Mouse (Mus musculus): Measurements from ENCODE around the gene Apon. TPM values are rescaled to one million over a fixed set of nuclear protein-coding genes. Genes with fewer than 3 reads are reported as not detected.
"Not testable (repeated sequence)": the region's sequence is repeated elsewhere in the genome, so short reads cannot be mapped to it uniquely, and the experiment has no call there.

The Apon gene
- polyA plus RNA-seq, 1 experiment, result 0.16 TPM

DNA sequence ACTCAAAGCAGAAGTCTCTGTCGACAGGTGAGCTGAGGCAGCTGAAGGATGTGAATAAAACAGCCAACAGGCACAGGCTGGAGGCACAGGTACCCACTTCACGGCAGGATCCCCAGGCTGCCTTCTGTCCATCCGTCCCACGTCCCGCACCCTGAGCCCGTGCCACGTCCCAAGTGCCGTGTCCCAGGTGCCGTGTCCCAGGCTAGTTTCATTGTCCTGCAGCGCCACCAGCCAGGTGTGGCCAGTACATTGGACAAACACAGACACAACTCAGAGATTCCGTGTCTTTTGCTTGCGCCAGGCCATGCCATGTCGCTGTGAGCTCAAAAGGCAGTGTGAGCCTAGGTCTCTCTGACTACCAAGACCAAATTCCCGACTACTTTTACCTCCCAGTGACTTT, 27.8 kb downstream of the Apon start:
- TF ChIP-seq USF1 (IDR thresholded peaks at IDR 0.05; ENCODE audit: low read depth) (no peak), MAX (IDR thresholded peaks at IDR 0.05) (no peak), CEBPB (IDR thresholded peaks at IDR 0.05; ENCODE audit: low read depth) (no peak), MYOD1 (IDR thresholded peaks at IDR 0.05; ENCODE audit: control insufficient read depth, insufficient read length, low read depth) (no peak), MYOG (IDR thresholded peaks at IDR 0.05; ENCODE audit: control insufficient read depth, extremely low read depth, insufficient read length) (no peak), CTCF (IDR thresholded peaks at IDR 0.05; ENCODE audit: control insufficient read depth, insufficient read depth, insufficient read length) (no peak), FOSL1 (IDR thresholded peaks at IDR 0.05; ENCODE audit: insufficient read depth, low read length, poor library complexity, severe bottlenecking) (no peak)
- no peaks in the 10 kb centered on the region for H3K79me3 ChIP-seq (ENCODE audit: low read depth)
- H3ac ChIP-seq (ENCODE audit: control insufficient read depth, insufficient read length, low read depth), result no peak overlapping the region
- no peaks in the 10 kb centered on the region for H3K27me3 ChIP-seq (ENCODE audit: control insufficient read depth, insufficient read depth, insufficient read length)
- peaks cover 26% of the 10 kb centered on the region for H3K36me3 ChIP-seq (ENCODE audit: control insufficient read depth, insufficient read depth)
- H3K79me2 ChIP-seq (ENCODE audit: control insufficient read depth, insufficient read depth), result no peaks in the 10 kb centered on the region
- no peak overlapping the region for H3K4me3 ChIP-seq (ENCODE audit: insufficient read depth, poor library complexity, severe bottlenecking)

DNA sequence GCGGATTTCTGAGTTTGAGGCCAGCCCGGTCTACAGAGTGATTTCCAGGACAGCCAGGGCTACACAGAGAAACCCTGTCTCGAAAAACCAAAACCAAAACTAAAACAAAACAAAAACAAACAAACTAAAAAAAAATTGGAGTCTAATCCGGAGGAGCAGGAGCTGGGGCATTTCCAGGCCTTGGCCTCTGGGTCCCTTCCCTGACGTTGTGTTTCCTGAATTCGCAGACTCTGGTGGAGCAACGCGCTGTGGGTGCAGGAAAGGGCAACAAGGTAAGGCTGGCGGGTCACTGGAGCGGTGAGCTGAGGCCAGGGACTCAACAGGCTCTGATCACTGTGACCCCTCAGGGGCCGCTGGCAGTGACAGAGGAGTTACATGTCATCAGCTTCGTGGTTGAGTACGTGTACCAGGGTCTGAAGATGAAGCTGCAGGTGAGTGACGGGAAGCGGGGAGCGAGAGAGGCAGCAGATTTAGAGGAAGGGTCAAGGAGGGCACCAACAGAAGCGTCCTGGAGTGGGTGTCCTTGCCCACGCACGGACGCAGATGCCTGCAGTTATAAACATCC, 29.1 kb downstream of the Apon start:
- peaks cover 26% of the 10 kb centered on the region for H3K36me3 ChIP-seq (ENCODE audit: control insufficient read depth, insufficient read depth)
- no peak overlapping the region for H3ac ChIP-seq (ENCODE audit: control insufficient read depth, insufficient read length, low read depth)
- H3K79me2 ChIP-seq (ENCODE audit: control insufficient read depth, insufficient read depth), result no peaks in the 10 kb centered on the region
- no peaks in the 10 kb centered on the region for H3K79me3 ChIP-seq (ENCODE audit: low read depth)
- no peaks in the 10 kb centered on the region for H3K27me3 ChIP-seq (ENCODE audit: control insufficient read depth, insufficient read depth, insufficient read length)
- TF ChIP-seq USF1 (IDR thresholded peaks at IDR 0.05; ENCODE audit: low read depth) (no peak), MYOG (IDR thresholded peaks at IDR 0.05; ENCODE audit: control insufficient read depth, extremely low read depth, insufficient read length) (no peak), MAX (IDR thresholded peaks at IDR 0.05) (no peak)
- H3K4me3 ChIP-seq (ENCODE audit: insufficient read depth, poor library complexity, severe bottlenecking), result no peak overlapping the region

DNA sequence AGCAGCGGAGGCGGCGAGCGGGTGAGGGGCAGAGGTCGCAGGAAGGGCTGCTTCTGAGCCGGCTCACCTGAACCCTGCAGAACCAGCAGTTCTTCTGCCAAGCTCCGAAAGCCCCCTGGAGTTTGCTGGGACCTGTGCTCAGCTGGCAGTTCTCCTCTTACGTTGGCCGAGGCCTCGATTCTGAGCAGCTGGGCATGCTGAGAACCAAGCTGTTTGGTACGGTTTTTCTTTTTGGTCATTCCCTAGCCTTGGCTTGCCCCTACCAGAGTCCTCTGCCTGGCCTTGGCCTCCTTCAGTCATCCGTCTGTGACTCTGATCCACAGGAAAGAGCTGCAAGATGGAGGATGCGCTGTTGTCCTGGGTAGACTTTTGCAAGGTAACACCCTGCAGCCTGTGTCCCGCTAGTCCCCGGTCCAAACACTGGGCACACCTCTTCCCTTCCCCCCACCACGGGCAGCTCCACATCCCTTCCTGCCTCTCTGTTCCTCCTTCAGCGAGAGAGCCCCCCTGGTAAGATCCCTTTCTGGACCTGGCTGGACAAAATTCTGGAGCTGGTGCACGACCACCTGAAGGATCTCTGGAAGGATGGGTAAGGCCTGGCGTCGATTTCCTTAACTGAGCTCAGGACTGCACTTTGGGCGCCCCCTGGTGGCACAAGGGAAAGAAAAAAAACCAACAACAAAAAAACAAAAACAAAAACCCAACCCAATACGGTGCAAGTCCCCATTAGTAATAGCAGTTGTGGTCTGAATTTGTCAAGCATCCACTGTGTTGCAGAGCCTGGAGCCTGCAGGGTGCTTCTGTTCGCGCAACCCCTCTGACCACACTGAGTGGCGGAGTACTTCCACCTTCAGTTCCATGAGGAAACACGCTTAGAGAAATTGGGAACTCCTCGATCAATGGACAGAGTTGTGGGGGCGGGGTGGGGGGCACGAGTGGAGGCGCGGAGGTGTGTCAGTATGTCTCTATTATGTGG, 30.0 kb downstream of the Apon start:
- Histone ChIP-seq H3K4me3 (ENCODE audit: insufficient read depth, poor library complexity, severe bottlenecking) (peak overlapping the region; percentile 6), H3ac (ENCODE audit: control insufficient read depth, insufficient read length, low read depth) (no peak overlapping the region), H3K79me2 (ENCODE audit: control insufficient read depth, insufficient read depth) (no peaks in the 10 kb centered on the region), H3K36me3 (ENCODE audit: control insufficient read depth, insufficient read depth) (peaks cover 26% of the 10 kb centered on the region), H3K27me3 (ENCODE audit: control insufficient read depth, insufficient read depth, insufficient read length) (no peaks in the 10 kb centered on the region), H3K79me3 (ENCODE audit: low read depth) (no peaks in the 10 kb centered on the region)
- no peak for TF ChIP-seq MYOD1 (IDR thresholded peaks at IDR 0.05; ENCODE audit: control insufficient read depth, insufficient read length, low read depth)
- no peak for TF ChIP-seq USF1 (IDR thresholded peaks at IDR 0.05; ENCODE audit: low read depth)
- TF ChIP-seq FOSL1 (IDR thresholded peaks at IDR 0.05; ENCODE audit: insufficient read depth, low read length, poor library complexity, severe bottlenecking), result no peak
- TF ChIP-seq MAX (IDR thresholded peaks at IDR 0.05), result no peak
- TF ChIP-seq MYOG (IDR thresholded peaks at IDR 0.05; ENCODE audit: control insufficient read depth, extremely low read depth, insufficient read length), result no peak
- no peak for TF ChIP-seq CTCF (IDR thresholded peaks at IDR 0.05; ENCODE audit: control insufficient read depth, insufficient read depth, insufficient read length)
- TF ChIP-seq CEBPB (IDR thresholded peaks at IDR 0.05; ENCODE audit: low read depth), result no peak

- H3K79me2 ChIP-seq (ENCODE audit: control insufficient read depth, insufficient read depth); H3K79me3 ChIP-seq (ENCODE audit: low read depth); H3ac ChIP-seq (ENCODE audit: control insufficient read depth, insufficient read length, low read depth); H3K27me3 ChIP-seq (ENCODE audit: control insufficient read depth, insufficient read depth, insufficient read length); H3K4me3 ChIP-seq (ENCODE audit: insufficient read depth, poor library complexity, severe bottlenecking): not testable (repeated sequence)
- H3K36me3 ChIP-seq (ENCODE audit: control insufficient read depth, insufficient read depth), result peaks cover 15% of the 10 kb centered on the region
Observed at GRCm38 (mm10) chr10:128290594-128290993, 36.7 kb downstream of the Apon start.

DNA sequence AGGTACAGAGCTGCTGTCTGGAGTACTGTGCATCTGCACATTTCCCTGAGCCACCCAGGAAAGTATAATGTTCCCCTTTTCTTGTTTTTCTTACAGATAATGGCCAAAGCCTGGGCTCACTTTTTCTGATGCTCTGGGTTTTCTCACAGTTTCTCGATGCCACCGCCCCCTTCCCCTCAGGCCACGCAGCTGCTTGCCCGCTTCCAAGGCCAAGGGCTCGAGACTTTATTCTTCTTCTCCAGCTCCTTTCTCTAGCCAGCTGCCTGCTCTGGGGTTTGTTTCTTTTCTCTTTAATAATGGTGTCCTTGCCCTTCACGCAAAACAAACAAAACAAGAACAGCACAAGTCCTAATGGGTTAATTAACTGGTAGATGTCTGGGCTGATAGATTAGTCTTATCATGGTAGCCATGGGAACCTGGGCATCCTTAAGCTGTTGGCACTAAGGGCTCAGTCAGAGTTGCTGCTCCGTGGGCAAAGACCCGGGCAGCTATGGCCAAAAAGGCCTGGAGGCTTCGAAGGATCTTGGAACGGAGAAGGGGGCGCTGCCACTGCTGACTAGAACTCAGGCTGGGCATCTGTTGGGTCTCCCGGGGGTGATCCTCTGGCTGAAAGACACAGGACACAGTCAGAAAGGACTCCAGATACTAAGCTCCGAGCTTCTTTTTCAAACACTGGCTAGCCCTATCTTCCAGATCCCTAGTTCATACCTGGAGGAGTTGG, 42.6 kb downstream of the Apon start:
- Histone ChIP-seq H3K79me3 (ENCODE audit: low read depth) (no peaks in the 10 kb centered on the region), H3K4me3 (ENCODE audit: insufficient read depth, poor library complexity, severe bottlenecking) (no peak overlapping the region), H3ac (ENCODE audit: control insufficient read depth, insufficient read length, low read depth) (no peak overlapping the region), H3K27me3 (ENCODE audit: control insufficient read depth, insufficient read depth, insufficient read length) (peaks cover 4% of the 10 kb centered on the region), H3K79me2 (ENCODE audit: control insufficient read depth, insufficient read depth) (no peaks in the 10 kb centered on the region), H3K36me3 (ENCODE audit: control insufficient read depth, insufficient read depth) (peaks cover 5% of the 10 kb centered on the region)
- TF ChIP-seq MYOG (IDR thresholded peaks at IDR 0.05; ENCODE audit: control insufficient read depth, extremely low read depth, insufficient read length) (no peak), FOSL1 (IDR thresholded peaks at IDR 0.05; ENCODE audit: insufficient read depth, low read length, poor library complexity, severe bottlenecking) (no peak), CEBPB (IDR thresholded peaks at IDR 0.05; ENCODE audit: low read depth) (no peak)

GRCm38 (mm10) chr10:128297221-128297620, 43.3 kb downstream of the Apon start:
- H3K27me3 ChIP-seq (ENCODE audit: control insufficient read depth, insufficient read depth, insufficient read length), result peaks cover 4% of the 10 kb centered on the region
- no peaks in the 10 kb centered on the region for H3K79me3 ChIP-seq (ENCODE audit: low read depth)
- TF ChIP-seq MYOG (IDR thresholded peaks at IDR 0.05; ENCODE audit: control insufficient read depth, extremely low read depth, insufficient read length), result no peak
- TF ChIP-seq FOSL1 (IDR thresholded peaks at IDR 0.05; ENCODE audit: insufficient read depth, low read length, poor library complexity, severe bottlenecking), result no peak
- no peak for TF ChIP-seq MYOD1 (IDR thresholded peaks at IDR 0.05; ENCODE audit: control insufficient read depth, insufficient read length, low read depth)
- no peak for TF ChIP-seq CEBPB (IDR thresholded peaks at IDR 0.05; ENCODE audit: low read depth)
- TF ChIP-seq MAX (IDR thresholded peaks at IDR 0.05), result no peak
- TF ChIP-seq CTCF (IDR thresholded peaks at IDR 0.05; ENCODE audit: control insufficient read depth, insufficient read depth, insufficient read length), result no peak
- no peak for TF ChIP-seq USF1 (IDR thresholded peaks at IDR 0.05; ENCODE audit: low read depth)
- no peak overlapping the region for H3K4me3 ChIP-seq (ENCODE audit: insufficient read depth, poor library complexity, severe bottlenecking)
- peaks cover 5% of the 10 kb centered on the region for H3K36me3 ChIP-seq (ENCODE audit: control insufficient read depth, insufficient read depth)
- no peak overlapping the region for H3ac ChIP-seq (ENCODE audit: control insufficient read depth, insufficient read length, low read depth)
- H3K79me2 ChIP-seq (ENCODE audit: control insufficient read depth, insufficient read depth), result no peaks in the 10 kb centered on the region

All from C2C12 (cell line).